ENCODE assay signal across 14 mouse cellular contexts in the genomic region with DNA sequence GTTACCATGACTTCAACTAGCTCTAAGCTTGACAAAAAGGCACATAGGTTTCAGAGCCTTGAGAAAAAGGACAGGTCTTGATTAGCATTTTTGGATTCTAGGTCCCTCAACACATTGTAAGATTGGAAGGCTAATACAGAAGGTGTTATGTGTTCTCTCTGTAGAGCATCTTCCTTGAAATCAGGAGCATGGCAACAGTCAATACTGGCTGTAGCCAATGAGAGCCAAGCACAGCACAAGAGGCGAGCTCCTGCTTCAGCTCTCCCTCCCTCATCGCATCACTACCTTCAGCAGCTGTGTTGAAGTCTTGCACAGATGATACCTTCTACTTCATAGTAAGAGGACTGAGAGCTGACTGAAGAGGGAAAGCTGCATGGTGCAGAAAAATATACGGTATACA.
"Had no signal": no experiment of that assay in that cellular context is flagged by ENCODE, and none has a peak within 500 bp of the region (broad histone marks: within the 10 kb centered on the region; RNA-seq: fewer than 3 reads in every experiment).

No protein-coding gene starts in this region.

- H3K9me3 ChIP-seq: midbrain, embryonic 10.5 days; midbrain, embryonic 12.5 days; neural tube, embryonic 12.5 days; stomach, embryonic 15.5 days had no signal

- H3K4me3 ChIP-seq: midbrain, embryonic 10.5 days; midbrain, embryonic 12.5 days; neural tube, embryonic 12.5 days; stomach, embryonic 15.5 days had no signal

- H3K27ac ChIP-seq: midbrain, embryonic 10.5 days; midbrain, embryonic 12.5 days; neural tube, embryonic 12.5 days; stomach, embryonic 15.5 days; stomach, postnatal 0 days had no signal

- H3K4me1 ChIP-seq: neural tube, embryonic 12.5 days; stomach, embryonic 15.5 days had no signal

- H3K9ac ChIP-seq: lung, embryonic 14.5 days; midbrain, embryonic 12.5 days; neural tube, embryonic 12.5 days; stomach, embryonic 15.5 days had no signal

- DNase-seq: lung, adult 18-20 months; lung, embryonic 14.5 days; lung, postnatal 10 days; lung, postnatal 4 days; midbrain, embryonic 14.5 days; right cerebral cortex, postnatal 14 days; thymus, adult 2 months; thymus, postnatal 14 days; thymus, postnatal 36 days had no signal

- H3K36me3 ChIP-seq: stomach, embryonic 15.5 days had no signal

- H3K4me2 ChIP-seq: lung, embryonic 14.5 days; midbrain, embryonic 12.5 days; neural tube, embryonic 12.5 days; stomach, embryonic 15.5 days had no signal

- H3K27me3 ChIP-seq: midbrain, embryonic 12.5 days; neural tube, embryonic 12.5 days; stomach, embryonic 15.5 days had no signal
